Mouse (Mus musculus) left cerebral cortex, adult 2 months (tissue): ENCODE data around the gene Serpinb1c. TPM values are rescaled to one million over a fixed set of nuclear protein-coding genes. Genes with fewer than 3 reads are reported as not detected.
"Not testable (repeated sequence)": the region's sequence is repeated elsewhere in the genome, so short reads cannot be mapped to it uniquely, and the experiment has no call there.

ENCODE experiments used
- DNase-seq, 2 experiments: peaks; one replicate each; pipeline ENCODE4 v3.0.0; 2021 to 2022; ENCODE audit warnings: low spot score in 2 of 2, mixed read lengths in 1 of 2; ENCODE audit errors: extremely low spot score in 1 of 2
- H3K27ac ChIP-seq: fragments of 200-600 bp; 2 replicates; pipeline ENCODE4 v1.8.1; 2022
- H3K4me3 ChIP-seq: fragments of 200-600 bp; 2 replicates; pipeline ENCODE4 v1.8.1; 2022
- CTCF ChIP-seq: fragments of 200-600 bp; IDR thresholded peaks from 2 replicates; pipeline ENCODE4 v1.8.1; 2022; ENCODE audit warnings: antibody characterized with exemption, mild to moderate bottlenecking, moderate library complexity
- intact Hi-C: fragments of 180-260 bp; cut with DNase I; formaldehyde crosslinking; loops from one replicate; pipeline ENCODE4 v1.15.1; 2025
- long read RNA-seq, 2 experiments: library from polyadenylated mRNA; stranded (forward); transcript quantifications; one replicate each; pipeline ENCODE4 v2.0.0; 2021; ENCODE audit warnings: borderline mapping rate in 2 of 2
- total RNA-seq, 2 experiments: library from RNA; stranded (reverse); gene quantifications; 2 replicates each; pipeline ENCODE4 v1.2.3; 2021

Serpinb1c gene
- total RNA-seq, result not detected
- long read RNA-seq, experiment 1, result 0 reads
- long read RNA-seq, experiment 2, result 0 reads

DNA sequence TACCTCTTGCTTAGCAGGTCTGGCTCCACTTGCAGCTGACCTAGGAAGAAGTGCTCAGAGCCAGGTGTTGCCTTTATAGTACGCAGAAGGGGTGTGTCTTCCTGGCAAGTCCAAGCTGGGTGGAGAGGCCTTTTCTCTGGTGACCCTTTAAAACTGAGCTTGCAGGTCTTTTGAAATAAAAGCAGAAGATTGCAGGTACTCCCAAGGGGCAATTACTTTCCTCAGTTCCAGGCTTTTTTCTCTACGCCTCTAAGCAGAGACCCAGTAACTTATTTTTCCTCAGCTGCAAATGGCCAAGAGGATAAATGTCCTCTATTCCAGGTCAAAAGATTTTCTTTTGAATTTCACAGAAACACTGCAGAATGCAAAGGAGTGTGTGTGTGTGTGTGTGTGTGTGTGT, at the start of gene Serpinb1c:
Gene Serpinb1c, minus strand, starts transcription at position 101 of the 400 bp plus-strand sequence.
- TF ChIP-seq CTCF, result no peak
- intact Hi-C loops, result no loop called here
- DNase-seq, result no peak
- Histone ChIP-seq H3K4me3 (no peak within 1 kb of the TSS), H3K27ac (no peak within 1 kb of the TSS)

DNA sequence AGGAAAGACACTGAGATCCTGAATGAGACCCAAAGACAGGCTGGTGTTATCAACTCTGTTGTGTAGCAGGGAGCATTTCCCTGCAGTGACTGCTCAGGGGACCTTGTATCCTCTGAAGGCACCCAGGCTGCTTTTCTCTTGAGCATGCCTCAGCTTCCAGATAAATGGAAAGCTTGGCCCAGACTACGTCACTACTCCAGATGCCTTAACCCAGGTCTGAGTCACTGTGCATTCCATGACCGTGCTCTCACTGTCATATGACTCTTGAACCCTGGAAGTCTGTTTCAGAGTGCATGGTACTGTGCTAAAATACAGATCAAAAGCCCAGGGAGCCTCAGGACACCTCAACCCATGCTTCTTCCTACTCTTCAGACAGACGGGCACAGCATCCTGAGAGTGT, 41.2 kb upstream of the Serpinb1c start:
- intact Hi-C loops, H3K4me3 ChIP-seq, DNase-seq, H3K27ac ChIP-seq: not testable (repeated sequence)

DNA sequence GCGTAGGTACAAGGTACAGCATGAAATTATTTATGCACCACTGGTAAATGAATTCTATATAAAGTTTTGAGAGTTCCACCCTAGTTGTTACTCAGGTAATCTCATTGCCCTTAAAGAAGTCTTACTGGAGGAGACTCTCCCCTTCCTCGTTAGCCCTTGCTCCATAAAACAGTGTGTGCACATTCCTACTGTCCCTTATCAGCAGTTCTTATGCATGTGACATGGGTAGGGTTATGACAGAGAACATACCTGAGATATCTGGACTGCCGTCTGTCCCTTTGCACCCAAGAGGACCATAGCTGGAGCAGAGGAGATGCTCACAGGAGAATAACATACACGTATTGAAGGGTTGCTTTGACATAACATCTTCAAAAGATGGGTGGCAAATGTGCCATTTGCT, 40.3 kb upstream of the Serpinb1c start:
- DNase-seq, H3K27ac ChIP-seq, H3K4me3 ChIP-seq, intact Hi-C loops: not testable (repeated sequence)

DNA sequence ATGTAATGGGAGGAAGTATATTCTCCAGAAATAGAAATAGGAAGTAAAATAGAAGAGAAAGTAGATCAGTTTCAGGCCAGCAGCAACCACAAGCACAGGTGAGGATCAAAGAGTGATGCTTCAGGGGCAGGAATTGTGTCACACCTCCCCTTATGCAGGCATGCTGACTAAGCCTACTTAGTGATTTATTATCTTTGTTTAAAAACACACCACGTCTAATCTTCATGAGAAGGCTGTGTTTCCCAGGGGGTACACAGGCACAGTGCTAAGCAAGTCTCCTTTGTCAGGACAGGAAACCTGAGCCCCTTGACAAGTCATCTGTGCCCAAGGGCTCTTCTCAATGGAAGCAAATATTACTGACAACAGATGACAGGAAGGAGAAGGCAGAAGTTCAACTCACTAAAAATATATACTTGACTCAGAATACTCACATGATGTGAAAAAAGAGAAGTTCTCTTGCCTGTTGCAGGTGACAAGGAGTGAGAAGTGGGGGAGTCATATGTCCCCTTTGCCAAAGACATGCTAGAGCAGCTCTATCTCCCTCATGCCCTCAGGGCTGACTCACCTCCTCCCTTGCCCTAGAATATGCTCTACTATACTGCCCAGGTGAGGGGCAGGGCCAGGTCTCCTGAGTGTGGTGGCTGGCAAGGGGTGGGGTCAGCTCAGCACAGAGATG, 36.8 kb upstream of the Serpinb1c start:
- H3K27ac ChIP-seq, result no peak overlapping the region
- intact Hi-C loops, result no loop called here
- no peak overlapping the region for H3K4me3 ChIP-seq
- no peak for TF ChIP-seq CTCF
- no peak for DNase-seq

DNA sequence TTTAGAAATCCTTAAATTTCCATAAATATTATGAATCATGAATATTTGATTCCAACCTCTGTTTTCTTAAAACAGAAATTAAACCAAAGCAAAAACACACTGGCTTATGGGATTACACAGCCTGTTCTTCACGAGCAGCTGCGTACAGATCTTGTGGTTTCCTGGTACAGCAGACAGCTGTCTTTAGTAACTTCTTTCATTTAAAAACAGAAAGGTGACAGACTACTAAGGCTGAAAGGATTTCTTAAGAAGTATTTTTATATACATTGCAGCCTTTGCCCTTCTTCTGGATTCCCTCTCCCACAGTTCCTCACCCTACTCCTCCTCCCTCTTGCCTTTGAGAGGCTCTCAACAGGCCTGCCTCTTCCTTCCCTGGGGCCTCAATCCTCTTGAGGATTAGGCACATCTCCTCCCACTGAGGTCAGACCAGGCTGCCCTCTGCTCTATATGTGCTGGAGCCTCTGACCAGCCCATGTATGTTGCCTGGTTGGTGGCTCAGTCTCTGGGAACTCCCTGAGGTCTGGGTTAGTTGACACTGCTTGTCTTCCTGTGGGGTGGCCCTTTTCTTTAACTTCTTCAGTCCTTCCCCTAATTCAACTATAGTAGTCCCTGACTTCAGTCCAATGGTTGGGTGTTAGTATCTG, 31.2 kb upstream of the Serpinb1c start:
- no peak for TF ChIP-seq CTCF
- Histone ChIP-seq H3K4me3 (no peak overlapping the region), H3K27ac (no peak overlapping the region)
- no peak for DNase-seq
- intact Hi-C loops, result no loop called here

DNA sequence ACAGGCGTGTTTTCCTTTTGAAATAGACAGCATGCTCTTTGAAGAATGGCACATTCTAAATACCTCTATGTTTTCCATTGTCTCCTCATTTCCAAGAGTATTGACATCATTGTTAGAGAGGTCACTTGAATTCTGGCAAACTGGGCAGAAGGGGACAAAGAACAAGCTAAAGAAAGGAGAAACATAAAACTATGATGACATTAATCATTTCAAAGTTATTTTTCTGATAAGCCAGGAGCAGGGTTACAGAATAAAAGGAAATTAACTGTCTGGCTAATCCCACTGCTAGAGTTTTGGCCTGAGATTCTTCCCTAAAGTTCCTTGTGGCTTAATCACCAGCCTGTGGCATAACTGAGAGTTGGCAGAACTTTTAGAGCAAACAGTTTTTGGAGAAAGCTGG, 29.2 kb upstream of the Serpinb1c start:
- intact Hi-C loops, result no loop called here
- DNase-seq, result no peak
- Histone ChIP-seq H3K4me3 (no peak overlapping the region), H3K27ac (no peak overlapping the region)
- TF ChIP-seq CTCF, result no peak

DNA sequence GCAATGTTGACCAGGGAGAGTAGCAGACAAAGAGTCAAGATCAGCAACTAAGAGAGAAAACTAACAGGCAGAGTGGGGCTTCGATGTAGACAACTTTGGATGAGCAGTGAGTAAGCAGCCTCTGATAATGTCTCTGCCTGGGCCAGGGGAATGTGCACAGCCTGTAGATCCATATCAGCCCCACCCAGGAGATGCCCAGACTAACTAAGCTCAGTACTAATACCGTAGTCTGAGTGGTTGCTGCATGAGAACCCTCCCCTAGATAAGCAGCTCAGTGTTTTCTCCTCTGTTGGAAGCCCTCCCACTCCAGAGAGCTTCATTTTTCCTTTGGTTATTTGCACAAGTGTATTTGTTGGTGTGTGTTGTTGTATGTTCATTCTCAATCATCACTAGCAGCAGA, 28.6 kb upstream of the Serpinb1c start:
- intact Hi-C loops, result no loop called here

DNA sequence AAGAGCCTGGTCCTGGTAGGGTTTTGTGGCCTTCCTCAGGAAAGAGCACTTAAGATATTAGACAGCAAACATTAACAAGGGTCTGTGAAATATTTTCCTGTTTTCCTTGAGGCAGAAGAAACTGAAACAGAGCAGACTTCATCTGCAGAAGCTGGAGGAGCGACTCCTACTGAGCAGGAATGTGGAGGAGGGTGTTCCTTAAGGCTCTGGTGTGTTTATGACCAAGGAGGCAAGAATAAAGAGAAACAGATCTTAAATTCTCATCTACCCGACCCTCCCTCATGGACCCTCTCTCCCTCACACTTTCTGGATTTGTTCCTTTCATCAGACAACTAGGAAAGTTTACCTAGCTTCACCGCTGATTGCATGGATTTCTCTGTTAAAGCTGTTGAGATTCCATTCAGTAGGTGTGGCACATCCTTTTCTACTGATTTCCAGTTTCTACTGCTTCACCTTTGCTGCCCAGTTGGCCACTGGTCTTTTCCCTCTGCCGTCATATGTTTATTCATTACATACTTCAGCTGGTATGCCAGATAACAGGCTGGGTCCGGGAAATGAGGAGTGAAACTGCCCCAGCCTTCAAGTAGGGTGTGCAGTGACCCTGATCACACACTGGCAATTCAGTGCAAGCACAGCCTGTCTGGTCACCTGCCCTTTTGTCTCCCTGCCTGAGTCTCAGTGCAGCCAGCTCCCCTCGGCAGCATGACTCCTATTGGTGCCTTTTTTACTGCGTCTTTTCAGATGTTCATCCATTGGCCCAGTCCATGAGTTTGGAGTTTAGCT, 26.8 kb upstream of the Serpinb1c start:
- intact Hi-C loops, result no loop called here
- Histone ChIP-seq H3K4me3 (no peak overlapping the region), H3K27ac (no peak overlapping the region)
- no peak for TF ChIP-seq CTCF
- DNase-seq, result no peak

More for the DNA sequence above, 28.6 kb upstream of the Serpinb1c start:
- DNase-seq, result no peak
- no peak overlapping the region for H3K27ac ChIP-seq
- TF ChIP-seq CTCF, result no peak
- no peak overlapping the region for H3K4me3 ChIP-seq

DNA sequence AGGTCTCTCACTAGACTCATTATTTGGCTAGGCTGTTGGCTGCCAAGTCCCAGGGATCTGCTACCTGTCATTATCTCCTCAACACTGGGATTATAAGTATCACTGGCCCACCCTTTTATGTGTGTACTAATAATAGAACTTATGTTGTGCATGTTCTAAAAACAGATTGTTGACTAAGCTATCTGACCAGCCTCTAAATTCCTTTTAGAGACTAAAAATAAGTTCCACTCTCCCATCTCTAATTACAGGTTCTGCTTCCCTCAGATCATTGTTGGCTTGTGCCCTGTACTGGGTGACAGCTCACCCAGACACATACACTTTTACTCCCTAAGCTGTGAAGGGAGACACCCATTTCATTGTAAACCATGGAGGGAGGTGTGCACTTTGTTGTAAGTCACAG, 24.6 kb upstream of the Serpinb1c start:
- no peak for TF ChIP-seq CTCF
- intact Hi-C loops, result no loop called here
- Histone ChIP-seq H3K27ac (no peak overlapping the region), H3K4me3 (no peak overlapping the region)
- no peak for DNase-seq

DNA sequence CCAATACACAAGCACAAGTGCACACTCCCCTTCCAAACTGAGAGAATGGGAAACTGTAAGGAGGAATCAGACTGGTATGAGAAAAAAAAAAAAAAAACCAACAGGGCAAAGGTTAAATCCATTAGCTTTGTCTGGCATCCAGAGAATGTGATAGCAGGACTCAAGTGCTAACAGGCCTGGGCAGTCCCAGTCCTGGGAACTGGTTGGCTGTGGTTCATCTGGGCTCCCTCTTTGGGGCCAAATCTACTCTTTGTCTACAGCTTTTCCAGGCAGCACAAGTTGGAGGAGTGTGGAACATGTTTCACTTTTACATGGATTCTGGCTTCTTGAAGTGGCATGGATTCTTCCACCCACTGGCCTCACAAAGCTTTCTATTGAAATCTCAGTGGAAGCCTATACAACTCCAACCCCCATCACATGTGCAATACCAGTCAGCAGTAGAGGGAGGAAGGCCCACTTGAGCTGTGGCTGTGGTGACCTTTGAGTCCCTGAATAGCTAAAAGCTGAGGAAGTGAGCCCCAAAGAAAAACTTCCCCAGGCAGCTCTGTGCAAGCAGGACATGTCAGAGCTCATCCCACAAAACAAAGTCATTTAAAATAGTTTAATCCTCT, 14.9 kb upstream of the Serpinb1c start:
- Histone ChIP-seq H3K4me3 (no peak overlapping the region), H3K27ac (no peak overlapping the region)
- no peak for TF ChIP-seq CTCF
- intact Hi-C loops, result no loop called here
- DNase-seq, result no peak

DNA sequence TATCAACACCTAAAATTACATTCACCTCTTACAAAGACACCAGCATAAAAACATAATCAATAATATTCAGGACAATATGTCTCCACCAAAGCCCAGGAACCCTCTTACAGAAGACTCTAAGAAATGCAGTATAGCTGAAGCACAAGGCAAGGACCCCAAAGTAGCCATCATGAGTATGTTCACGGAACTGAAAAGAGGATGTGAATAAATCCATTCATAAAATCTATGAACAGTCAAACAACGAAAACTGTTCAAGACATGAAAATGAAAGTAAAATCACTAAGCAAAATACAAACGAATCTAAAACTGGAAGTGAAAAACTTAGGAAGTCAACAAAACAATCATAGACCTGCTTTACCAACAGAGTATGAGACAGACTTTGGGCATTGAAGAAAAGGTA, 10.2 kb upstream of the Serpinb1c start:
- intact Hi-C loops, result no loop called here
- TF ChIP-seq CTCF, result no peak

More for the DNA sequence above, 10.2 kb upstream of the Serpinb1c start:
- H3K27ac ChIP-seq, result no peak overlapping the region
- no peak overlapping the region for H3K4me3 ChIP-seq
- no peak for DNase-seq
